Mouse (Mus musculus) liver, postnatal 0 days (tissue): Measurements from ENCODE around the gene Kcnmb3.

Experiments
- CTCF ChIP-seq: sonication (generic); IDR thresholded peaks from 2 replicates; pipeline ENCODE4 v1.5.1; 2016; ENCODE audit warnings: antibody characterized with exemption, low read depth
- EP300 ChIP-seq: IDR thresholded peaks from 2 replicates; pipeline ENCODE4 v1.6.1; 2016; ENCODE audit warnings: antibody characterized with exemption, low read depth, mild to moderate bottlenecking

- TF ChIP-seq CTCF = no peak
- TF ChIP-seq EP300 = no peak
Observed at GRCm38 (mm10) chr3:32467321-32467720, 24.7 kb downstream of the Kcnmb3 start.
